Mouse (Mus musculus) kidney, postnatal 25 days (tissue): ENCODE measurements around the gene Yeats2.
A peak's percentile ranks its signal among the peaks of the same experiment; 100 is the strongest.

Source experiments
- DNase-seq, 2 experiments: peaks; one replicate each; pipeline ENCODE4 v3.0.0; 2021; ENCODE audit warnings: mixed read lengths in 2 of 2

Yeats2 gene

DNA sequence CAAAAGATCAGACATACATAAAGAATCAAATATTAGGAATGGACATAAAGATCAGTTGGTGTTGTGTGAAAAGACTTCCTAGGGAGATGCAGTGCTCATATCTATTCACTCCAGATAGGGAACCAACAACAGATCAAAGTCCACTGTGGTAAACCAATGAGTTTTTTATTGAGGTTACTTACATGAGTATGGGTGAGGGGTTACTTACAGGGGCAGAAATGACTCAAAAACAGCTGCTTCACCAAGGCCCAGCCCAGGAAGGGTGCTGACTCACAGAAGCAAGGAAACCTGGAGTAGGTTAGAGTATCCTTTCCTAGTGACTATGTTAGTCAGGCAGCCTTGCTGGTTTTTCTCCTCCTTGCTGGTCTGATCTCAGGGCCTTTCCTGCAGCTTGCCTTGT lies 51.2 kb downstream of the Yeats2 start:
- DNase-seq, result no peak

DNA sequence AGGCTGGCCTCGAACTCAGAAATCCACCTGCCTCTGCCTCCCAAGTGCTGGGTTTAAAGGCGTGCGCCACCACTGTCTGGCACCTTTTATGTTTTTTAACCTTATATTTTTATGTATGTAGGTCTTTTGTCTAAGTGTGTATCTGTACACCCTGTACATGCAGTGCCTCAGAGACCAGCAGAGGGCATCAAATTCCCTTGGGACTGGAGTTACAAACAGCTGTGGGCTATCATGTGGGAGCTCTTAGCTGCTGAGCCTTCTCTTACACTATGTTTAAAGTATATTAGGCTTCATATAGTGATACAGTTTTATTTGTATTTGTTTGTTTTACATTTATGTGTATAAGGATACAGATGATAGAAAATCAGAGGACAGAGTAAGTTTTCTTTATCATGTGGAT lies 54.7 kb downstream of the Yeats2 start:
- DNase-seq, result peak in 1 of 2 experiments; percentile 46

DNA sequence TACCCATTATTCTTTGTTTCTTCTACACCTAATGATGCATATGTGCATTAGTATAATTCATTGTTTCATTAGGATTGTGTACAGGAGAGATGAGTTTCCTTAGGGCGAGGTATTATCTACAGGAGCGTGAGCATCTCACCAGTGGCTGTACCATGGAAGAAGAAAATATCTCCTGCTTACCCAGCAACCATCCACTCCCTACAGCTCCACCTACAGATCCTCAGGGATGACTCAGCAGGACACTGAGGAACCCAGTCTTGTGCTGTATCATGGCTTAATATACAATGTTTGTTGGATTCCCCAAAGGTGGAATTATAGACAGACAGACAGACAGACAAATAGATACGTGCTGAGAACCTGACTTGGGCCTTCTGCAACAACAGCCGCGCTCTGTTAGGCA lies 56.1 kb downstream of the Yeats2 start:
- DNase-seq, result no peak

DNA sequence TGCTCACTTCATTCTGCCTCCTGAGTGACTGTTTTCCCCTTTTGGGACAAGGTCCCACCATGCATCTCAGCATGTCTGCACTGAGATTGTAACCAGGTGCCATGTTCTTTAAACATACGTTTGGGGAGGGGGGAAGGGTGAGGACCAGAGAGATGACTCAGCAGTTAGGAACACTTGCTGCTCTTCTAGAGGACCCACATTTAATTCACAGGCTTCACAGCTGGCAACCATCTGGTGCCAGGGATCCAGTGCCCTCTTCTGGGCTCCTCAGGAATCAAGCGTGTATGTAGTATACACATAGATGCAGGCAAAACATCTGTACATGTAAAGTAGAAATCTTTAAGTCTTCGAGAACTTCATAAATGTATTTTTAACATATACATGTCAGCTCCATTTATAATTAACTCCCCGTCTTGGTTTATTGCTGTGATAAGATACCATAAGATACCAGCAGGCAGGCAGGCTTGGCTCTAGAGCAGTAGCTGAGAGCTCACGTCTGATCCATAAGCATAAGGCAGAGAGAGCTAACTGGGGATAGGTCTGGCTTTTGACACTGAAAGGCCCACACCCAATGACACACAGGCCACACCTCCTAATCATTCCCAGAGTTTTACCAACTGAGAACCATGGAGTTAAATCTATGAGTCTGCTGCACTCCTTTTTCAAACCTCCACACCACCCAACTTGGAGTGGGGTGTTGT lies 58.8 kb downstream of the Yeats2 start:
- no peak for DNase-seq

DNA sequence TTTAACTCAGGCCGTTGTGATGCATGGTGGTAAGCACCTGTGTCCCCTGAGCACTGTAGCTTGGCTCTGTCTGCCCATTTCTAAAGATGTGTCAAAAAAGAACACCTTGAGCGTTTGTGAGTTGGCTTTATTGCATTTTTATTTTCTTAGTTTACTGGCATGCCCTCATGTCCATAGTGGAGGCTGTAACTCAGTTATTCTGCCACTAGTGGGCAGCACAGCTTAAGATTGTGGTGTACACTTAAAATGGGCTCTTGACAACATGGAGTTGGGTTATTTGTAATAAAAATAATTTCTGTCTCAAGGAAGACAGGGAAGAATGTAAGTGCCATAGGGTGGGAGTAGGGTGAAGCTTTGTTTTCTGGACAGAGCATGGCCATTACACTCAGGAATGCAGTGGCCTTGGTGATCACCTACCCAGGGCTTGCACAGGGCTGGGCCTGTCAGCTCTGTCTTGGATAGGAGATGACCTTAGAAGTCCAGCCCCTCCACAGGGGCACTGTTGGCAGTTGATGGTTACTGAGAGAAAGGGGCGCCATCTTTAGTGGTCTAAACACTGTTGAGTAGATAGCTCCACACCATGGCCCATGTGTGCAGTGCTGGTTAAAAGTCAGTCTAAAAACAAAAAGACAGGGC lies 72.8 kb downstream of the Yeats2 start:
- peak in 1 of 2 experiments; percentile 61 for DNase-seq

DNA sequence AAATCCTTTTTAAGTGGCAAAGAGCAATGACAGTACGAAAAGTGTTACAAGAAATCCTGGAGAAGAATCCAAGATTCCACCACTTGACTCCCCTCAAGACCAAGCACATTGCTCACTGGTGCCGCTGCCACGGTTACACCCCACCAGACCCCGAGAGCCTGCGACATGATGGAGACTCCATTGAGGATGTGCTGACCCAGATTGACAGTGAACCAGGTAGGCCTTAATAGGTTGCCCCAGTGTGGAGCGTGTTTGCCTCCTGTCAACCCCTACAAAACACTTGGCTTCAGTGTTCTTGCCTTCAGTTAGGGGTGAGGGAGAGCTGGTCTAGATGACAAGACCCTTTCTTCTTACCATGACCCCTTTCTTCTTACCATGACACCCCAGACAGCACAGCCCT lies 81.9 kb downstream of the Yeats2 start:
- no peak for DNase-seq

DNA sequence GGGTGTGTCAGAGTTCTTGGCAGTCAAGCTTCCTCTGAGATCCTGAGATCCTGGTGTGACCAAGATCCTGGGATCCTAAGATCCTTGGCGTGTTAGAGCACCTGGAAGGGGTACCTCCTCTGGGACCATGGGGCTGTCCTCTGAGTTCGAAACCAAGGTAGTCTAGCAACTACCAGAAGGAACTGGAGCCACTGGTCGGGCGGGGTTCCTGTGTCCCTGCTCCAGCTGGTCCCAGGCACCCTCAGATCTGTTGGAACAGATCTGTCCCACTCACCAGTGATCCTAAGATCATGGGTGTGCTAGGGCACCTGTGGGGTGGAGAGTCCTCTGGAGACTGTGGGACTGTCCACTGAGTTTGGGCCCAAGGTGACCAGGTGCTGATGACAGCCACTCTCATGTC lies 85.8 kb downstream of the Yeats2 start:
- DNase-seq, result no peak

DNA sequence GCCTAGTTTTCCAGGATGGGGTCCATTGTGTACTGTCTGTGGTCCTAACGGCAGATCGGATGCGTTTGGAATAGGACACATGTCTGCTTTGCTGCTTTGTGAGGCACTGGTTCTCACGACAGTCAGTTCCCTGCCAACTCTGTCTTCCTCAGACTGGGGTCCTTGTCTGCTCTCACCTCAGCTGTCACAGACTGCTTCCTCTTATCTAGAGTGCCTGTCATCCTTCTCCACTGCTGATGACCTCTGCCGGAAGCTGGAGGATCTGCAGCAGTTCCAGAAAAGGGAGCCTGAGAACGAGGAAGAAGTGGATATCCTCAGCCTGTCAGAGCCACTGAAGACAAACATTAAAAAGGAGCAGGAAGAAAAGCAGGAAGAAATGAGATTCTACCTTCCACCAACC lies 86.6 kb downstream of the Yeats2 start:
- no peak for DNase-seq

DNA sequence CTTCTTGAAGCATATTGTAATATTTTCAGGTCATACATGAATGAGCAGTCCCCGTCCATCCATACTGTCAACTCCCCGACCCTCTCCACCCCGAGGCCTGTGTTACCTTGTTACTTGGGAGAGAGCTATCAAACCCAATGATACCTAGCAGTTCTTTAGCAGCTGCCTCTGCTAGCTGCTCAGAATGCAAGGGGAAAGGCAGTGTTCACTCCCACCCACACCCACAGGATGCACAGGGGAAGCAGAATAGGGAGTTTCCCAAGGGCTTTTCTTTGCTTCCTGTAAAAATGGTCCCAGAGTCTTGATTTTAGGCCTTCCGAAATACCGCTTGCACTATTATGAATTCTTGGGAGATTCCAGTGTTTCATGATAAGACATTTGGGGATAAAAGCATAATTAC lies 87.3 kb downstream of the Yeats2 start:
- DNase-seq, result no peak

DNA sequence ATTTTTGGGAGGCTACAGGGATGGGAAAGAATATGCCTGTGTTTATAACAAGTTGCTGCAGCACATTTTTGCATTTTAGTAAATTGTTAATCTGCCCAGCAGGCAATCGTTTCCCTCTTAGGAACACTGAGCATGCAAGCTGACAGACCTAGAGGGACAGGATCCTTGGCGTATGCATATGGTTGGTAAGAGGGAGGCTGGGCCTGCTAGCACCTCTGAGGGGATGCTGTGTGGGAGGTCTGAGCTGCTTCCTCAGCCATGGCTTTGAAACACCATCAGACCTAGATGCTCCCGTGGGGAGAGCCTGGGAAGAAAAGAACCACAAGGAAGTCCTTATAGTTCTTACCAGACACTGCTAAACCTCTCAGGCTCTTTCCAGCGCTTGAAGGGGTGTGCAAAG lies 93.5 kb downstream of the Yeats2 start:
- DNase-seq, result no peak

DNA sequence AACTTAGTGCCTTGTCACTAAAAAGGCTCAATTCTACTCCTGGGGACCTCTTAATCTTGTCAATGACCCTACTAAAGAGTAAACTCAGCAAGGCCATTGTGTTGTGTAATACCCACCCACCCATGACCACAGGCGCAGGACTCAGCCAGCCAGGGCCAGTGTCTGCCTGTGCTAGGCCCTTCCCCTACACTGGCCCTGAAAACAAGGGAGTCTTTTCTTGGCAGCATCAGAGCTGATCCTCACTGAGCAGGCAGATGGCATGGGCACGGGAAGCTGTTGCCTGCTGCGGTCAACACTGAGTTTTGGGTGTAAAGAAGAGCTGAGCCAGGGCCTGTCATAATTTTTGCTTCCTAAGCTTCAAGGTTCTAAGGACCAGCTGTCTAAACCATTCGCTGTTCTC lies 96.6 kb downstream of the Yeats2 start:
- peak in 1 of 2 experiments; percentile 54 for DNase-seq

DNA sequence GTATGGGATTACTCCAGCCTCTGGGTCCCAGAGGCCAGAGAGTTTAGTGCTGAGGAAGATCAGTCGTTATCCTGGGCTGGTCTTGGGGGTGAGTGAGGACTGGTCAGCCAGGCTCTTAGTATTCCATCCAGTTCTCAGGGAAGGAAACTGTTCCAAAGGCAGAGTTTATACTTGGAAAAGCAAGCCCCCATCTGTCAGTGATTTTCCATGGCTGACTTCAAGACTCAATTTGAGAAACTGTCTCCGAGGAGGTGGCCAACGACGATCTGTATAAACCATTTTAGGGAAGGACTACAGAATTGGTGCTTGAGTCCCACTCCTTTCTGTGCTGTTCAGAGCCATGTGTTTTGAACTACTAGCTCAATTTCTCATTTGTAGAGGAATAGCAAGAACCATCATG lies 97.8 kb downstream of the Yeats2 start:
- no peak for DNase-seq

DNA sequence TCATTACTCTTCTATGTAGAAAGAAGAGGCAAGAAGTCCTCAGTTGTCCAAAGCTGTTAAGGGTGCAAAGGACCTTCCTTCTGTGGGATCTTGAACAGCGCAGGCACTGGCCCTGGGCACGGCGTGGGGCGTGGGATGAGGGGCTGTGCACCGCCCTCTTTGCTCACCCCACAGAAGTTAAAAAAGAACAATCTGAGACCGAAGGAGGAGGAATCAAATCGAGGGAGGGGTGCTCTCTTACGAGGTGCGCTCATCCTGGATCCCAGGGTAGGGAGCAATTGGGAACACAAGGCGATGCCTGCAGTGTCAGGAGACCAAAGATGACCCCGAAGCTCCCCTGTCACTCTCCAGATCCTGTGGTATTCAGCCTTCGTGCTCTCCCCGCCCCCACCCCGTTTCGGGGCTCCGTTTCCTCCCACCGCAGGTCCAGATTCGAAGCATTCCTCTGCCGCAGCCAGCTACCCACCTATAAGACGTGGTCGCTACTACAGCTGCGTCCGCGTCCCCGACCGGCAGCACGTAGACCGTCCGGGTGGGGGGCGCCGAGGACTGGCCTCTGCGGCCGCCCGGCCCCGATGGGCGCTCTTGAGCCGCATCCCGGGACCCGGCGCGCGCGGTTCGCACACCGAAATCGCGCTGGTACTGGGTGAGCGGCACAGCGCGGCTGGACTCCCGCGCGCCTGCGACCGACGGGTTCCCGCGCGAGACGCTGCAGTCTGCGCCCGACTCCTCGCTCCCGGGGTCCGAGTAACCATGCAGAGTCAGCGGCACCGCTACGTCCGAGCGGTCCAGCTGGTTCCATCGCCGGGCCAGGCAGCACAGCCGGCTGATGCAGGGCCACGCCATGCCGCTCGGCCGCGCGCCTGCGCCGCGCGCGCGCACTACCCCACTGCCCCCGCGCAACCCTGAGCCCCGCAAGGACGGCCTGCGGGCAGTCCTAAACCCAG lies 99.9 kb downstream of the Yeats2 start, which contains the start of gene Map6d1:
TSS of gene Map6d1 (minus strand) at position 891 of the 947 bp plus-strand sequence.
- peak in 1 of 2 experiments; percentile 9 for DNase-seq

DNA sequence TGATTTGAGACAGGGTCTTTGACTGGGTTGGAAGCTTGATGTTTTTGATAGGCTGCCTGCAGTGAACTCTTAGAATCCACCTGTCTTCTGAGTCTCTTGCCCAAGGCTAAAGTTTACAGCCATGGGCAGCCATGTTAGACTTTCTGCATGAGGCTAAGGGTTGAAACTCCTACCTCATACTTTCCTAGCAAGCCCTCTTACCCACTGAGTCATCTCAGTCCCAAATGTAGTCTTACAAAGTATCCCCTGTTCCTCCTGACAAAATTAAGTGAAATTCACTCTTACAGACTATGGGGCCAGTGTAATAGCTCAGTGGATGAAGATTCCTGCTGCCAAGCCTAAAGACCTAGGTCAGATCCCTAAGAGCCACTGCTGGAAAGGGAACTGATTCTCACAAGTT lies 106.2 kb downstream of the Yeats2 start:
- DNase-seq, result no peak

DNA sequence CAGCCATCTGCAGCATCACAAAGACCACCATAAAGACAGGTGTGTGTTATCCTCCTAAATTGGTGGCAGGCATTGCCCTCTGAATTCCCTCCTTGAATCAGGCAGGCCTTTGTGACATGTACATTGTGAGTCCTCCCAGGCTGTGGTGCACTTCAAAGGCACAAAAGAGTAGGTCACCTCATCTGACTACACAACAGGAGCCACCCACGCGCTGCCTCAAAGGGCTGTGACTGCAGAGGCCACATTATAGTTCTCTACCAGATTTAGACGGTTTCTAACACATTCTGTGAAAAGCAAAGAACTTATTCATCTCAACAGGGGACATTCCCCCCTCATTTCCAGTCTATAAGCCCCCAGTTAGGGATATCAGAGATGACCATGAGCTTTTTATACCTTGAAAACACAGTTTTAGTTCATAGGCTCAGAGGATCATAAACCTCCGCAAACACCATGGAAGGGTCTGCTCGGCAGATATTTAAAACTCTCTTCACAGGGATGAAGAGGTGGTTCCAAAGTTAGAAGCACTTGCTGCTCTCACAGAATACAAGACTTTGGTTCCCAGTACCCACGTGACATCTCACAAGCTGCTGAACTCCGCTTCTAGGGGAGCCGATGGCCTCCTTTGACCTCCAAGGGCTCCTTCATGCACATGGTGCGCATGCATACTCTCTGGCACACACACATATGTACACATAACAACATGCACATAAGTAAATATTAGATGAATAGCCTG lies 107.7 kb downstream of the Yeats2 start:
- no peak for DNase-seq

DNA sequence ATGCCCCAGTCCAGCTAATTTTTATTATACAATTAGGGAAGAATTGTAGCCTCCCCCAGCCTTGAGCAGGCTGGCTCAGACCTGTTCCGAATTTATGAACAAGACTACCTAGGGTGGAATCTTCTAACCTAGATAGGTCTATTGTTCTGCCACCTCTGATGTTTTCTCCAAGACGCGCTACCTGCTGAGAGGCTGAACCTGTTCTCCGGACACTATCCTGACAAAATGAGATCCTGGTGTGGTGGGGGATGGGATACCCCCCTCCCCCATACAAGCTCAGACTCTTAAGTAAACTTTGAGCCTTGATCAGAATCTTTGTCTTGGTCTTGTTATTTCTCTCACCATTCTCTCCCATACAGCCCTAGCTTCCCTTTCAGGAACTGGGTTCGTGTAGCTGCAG lies 117.1 kb downstream of the Yeats2 start:
- DNase-seq, result no peak

DNA sequence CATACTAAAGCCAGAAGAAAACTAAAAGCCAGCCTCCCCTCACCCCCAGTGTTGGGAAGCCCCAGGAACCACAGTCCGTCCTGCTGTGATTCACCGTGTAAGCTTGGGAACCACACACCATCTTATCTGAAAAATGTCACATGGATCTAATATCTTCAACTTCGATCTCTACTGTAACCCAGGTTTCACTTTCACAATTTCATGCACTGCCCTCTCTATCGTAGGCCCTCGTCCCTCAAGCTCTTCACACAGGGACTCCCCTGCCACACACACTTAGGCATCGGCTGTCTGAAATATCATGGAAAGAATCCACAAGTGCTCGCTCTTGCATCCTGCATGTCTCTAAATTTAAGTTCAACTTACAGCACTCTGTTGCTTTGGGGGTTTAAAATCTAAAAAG lies 124.2 kb downstream of the Yeats2 start:
- DNase-seq, result no peak

DNA sequence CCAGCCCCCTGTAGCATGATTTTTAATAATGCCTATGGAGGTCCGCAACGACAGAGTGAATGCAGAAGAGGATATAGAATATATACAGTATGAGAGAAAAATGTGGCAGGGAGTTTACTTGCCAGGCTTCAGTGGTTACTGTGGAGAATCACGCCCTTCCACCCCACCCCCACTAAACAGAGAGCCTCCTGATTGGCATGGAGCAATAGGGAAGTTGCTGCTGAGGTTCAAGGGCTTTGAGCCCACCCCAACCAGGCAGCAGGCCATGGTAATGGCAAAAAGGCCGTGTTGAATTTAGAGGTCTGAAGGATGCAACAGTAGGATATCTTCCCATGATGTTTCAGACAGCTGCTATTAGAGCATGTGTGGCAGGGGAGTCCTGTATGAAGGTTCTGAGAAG lies 130.5 kb downstream of the Yeats2 start:
- DNase-seq, result no peak

DNA sequence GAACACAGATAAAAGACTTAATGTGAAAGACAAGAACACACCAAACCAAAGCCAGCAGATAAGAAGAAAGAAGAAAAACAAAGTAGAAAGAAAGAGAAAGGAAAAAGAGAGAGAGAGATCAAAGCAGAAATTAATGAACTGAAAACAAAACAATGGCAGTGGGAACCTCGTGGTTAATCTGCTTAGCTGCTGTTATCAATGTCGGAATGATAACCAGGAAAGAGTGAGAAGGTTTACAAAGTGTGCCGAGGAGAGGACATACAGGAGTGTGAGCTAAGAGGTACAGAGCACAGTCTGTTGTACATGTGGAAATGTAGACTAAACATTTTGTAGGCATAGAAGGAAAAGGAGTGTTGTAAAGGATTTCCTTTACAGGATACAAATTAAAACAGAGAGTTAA lies 132.1 kb downstream of the Yeats2 start:
- no peak for DNase-seq

DNA sequence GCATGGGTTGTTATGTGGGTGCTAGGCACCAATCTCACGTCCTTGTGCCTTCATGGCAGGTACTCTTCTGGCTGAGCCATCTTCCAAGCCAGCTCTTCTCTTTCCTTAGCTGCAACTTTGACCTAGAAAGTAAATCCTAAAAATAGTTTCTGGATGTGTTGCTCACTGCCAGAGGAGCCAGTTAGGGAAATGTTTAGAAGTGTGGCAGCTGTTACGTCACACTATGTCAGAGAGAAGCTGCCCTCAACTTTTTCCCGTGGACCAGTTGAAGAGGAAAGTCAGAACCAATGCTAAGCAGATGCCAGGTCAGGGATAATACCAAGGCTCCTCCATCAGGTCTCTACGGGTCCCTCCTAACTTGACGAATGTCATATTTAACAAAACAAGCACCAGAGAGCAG lies 138.5 kb downstream of the Yeats2 start:
- DNase-seq, result no peak

DNA sequence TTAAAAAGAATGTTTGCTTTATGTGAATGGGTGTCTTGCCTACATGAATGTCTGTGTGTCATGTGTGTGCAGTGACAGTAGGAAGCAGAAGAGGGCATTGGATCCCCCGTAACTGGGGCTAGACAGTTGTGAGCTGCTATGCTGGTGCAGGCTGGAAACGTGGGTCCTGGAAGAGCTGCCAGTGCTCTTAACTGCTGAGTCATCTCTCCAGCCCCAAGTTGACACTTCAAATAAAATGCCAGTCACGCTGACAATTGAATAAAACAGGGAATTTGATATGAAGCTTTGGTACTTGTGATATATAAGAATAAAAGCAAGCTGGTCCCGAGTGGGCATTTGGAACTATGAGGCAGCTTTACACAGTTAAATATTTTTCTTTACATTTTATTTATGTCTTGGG lies 139.4 kb downstream of the Yeats2 start:
- DNase-seq, result no peak
